Mouse (Mus musculus) CH12.LX (cell line): ENCODE measurements at regions not wholly inside any gene's neighbourhood (a gene's known extent, or its start where the extent isn't known, plus 50 kb on each side); places are given as distances from the start of the nearest gene placed in this dataset.

Source experiments
- DNase-seq: peaks from one replicate; pipeline ENCODE4 v3.0.0-alpha.2; 2013; ENCODE audit errors: extremely low read depth
- H3K27ac ChIP-seq: 2 replicates; pipeline ENCODE4 v1.5.1; 2012; ENCODE audit warnings: low read depth, mild to moderate bottlenecking, control low read depth, moderate library complexity; ENCODE audit not compliant: insufficient read depth
- H3K27me3 ChIP-seq: replicated peaks from 2 replicates; pipeline ENCODE3; 2012; ENCODE audit warnings: inconsistent platforms
- H3K36me3 ChIP-seq, 2 experiments: replicated peaks in 1 of 2; 2 replicates each; pipeline versions ENCODE3 to v1.6.1; 2012; ENCODE audit warnings: inconsistent platforms in 1 of 2, low read length in 1 of 2, mild to moderate bottlenecking in 1 of 2, mixed read lengths in 1 of 2, moderate library complexity in 1 of 2; ENCODE audit not compliant: control insufficient read depth in 1 of 2, insufficient read depth in 1 of 2
- H3K4me1 ChIP-seq, 2 experiments: 2 replicates each; pipeline ENCODE4 v1.6.1; 2012; ENCODE audit warnings: inconsistent platforms in 1 of 2, moderate library complexity in 1 of 2; ENCODE audit not compliant: insufficient read depth in 2 of 2, control insufficient read depth in 1 of 2
- H3K4me2 ChIP-seq: 2 replicates; pipeline ENCODE4 v1.6.1; 2012; ENCODE audit warnings: low read depth, mild to moderate bottlenecking, control low read depth; ENCODE audit not compliant: poor library complexity, insufficient read depth, severe bottlenecking
- H3K4me3 ChIP-seq, 3 experiments: fragments of 150-350 bp in 1 of 3; sonication (generic) in 1 of 3; replicated peaks in 1 of 3; 2 replicates each; pipeline versions ENCODE3 to v1.5.1; 2011 to 2012; ENCODE audit warnings: low read depth in 2 of 3, low read length in 2 of 3, mild to moderate bottlenecking in 2 of 3, moderate library complexity in 2 of 3, control low read depth in 1 of 3, improper control_type of control experiment in 1 of 3, inconsistent platforms in 1 of 3, mixed read lengths in 1 of 3; ENCODE audit not compliant: poor library complexity in 1 of 3
- H3K79me2 ChIP-seq: replicated peaks from 2 replicates; pipeline ENCODE4 v1.6.1; 2012; ENCODE audit warnings: mild to moderate bottlenecking, moderate library complexity; ENCODE audit not compliant: control insufficient read depth, poor library complexity, insufficient read depth, severe bottlenecking; ENCODE audit errors: extremely low read depth
- H3K9ac ChIP-seq: 2 replicates; pipeline ENCODE4 v1.6.1; 2012; ENCODE audit warnings: low read depth, mild to moderate bottlenecking, control low read depth, moderate library complexity; ENCODE audit not compliant: insufficient read depth
- H3K9me3 ChIP-seq: replicated peaks from 2 replicates; pipeline ENCODE3; 2012; ENCODE audit warnings: low read length, inconsistent platforms, mixed read lengths
- CHD1 ChIP-seq: IDR thresholded peaks from 2 replicates; pipeline ENCODE4 v1.6.1; 2012; ENCODE audit warnings: low read depth, low read length, improper control_type of control experiment, inconsistent platforms
- CHD2 ChIP-seq: IDR thresholded peaks from 2 replicates; pipeline ENCODE4 v1.6.1; 2011; ENCODE audit warnings: low read length, improper control_type of control experiment
- CTCF ChIP-seq, 2 experiments: IDR thresholded peaks in 1 of 2; conservative IDR thresholded peaks in 1 of 2; 2 replicates each; pipeline ENCODE4 v1.5.1; 2011 to 2012; ENCODE audit warnings: low read depth in 2 of 2, low read length in 2 of 2, improper control_type of control experiment in 1 of 2, inconsistent platforms in 1 of 2, mild to moderate bottlenecking in 1 of 2, moderate library complexity in 1 of 2
- ELF1 ChIP-seq: IDR thresholded peaks from 2 replicates; pipeline ENCODE4 v1.6.1; 2014; ENCODE audit warnings: low read depth, mild to moderate bottlenecking, inconsistent platforms, low read length, improper control_type of control experiment
- ETS1 ChIP-seq: conservative IDR thresholded peaks from 2 replicates; pipeline ENCODE4 v1.6.1; 2012; ENCODE audit warnings: low read depth, mild to moderate bottlenecking, inconsistent platforms, low read length, improper control_type of control experiment, moderate library complexity
- HCFC1 ChIP-seq: IDR thresholded peaks from 2 replicates; pipeline ENCODE4 v1.6.1; 2012; ENCODE audit warnings: low read depth, mild to moderate bottlenecking, inconsistent platforms, low read length, improper control_type of control experiment
- JUN ChIP-seq: IDR thresholded peaks from 2 replicates; pipeline ENCODE4 v1.6.1; 2011; ENCODE audit warnings: low read depth, mild to moderate bottlenecking, low read length, improper control_type of control experiment, moderate library complexity; ENCODE audit not compliant: insufficient read depth
- MAX ChIP-seq: IDR thresholded peaks from 2 replicates; pipeline ENCODE4 v1.6.1; 2011; ENCODE audit warnings: low read length, improper control_type of control experiment
- MAZ ChIP-seq: IDR thresholded peaks from 2 replicates; pipeline ENCODE4 v1.6.1; 2012; ENCODE audit warnings: low read depth, mild to moderate bottlenecking, inconsistent platforms, low read length, improper control_type of control experiment, moderate library complexity
- MYC ChIP-seq: IDR thresholded peaks from 2 replicates; pipeline ENCODE4 v1.6.1; 2011; ENCODE audit warnings: low read depth, mild to moderate bottlenecking, improper control_type of control experiment, low read length
- NELFE ChIP-seq: IDR thresholded peaks from 2 replicates; pipeline ENCODE4 v1.6.1; 2011; ENCODE audit warnings: low read depth, low read length, improper control_type of control experiment
- NRF1 ChIP-seq: IDR thresholded peaks from 2 replicates; pipeline ENCODE4 v1.6.1; 2014; ENCODE audit warnings: low read depth, mild to moderate bottlenecking, inconsistent platforms, low read length, improper control_type of control experiment, moderate library complexity
- PAX5 ChIP-seq: IDR thresholded peaks from 2 replicates; pipeline ENCODE4 v1.6.1; 2012; ENCODE audit warnings: low read length, inconsistent platforms, mixed read lengths
- POLR2A ChIP-seq: IDR thresholded peaks from 2 replicates; pipeline ENCODE4 v1.6.1; 2011; ENCODE audit warnings: low read depth, mild to moderate bottlenecking, improper control_type of control experiment, low read length
- SMC3 ChIP-seq: IDR thresholded peaks from 2 replicates; pipeline ENCODE4 v1.6.1; 2011; ENCODE audit warnings: low read depth, low read length, improper control_type of control experiment
- UBTF ChIP-seq: IDR thresholded peaks from 2 replicates; pipeline ENCODE4 v1.6.1; 2012; ENCODE audit warnings: low read depth, mild to moderate bottlenecking, inconsistent platforms, low read length, improper control_type of control experiment, moderate library complexity
- ZMIZ1 ChIP-seq: IDR thresholded peaks from 2 replicates; pipeline ENCODE4 v1.6.1; 2012; ENCODE audit warnings: low read depth, mild to moderate bottlenecking, inconsistent platforms, low read length, improper control_type of control experiment
- dilution Hi-C: fragments of 300-500 bp; cut with MboI; formaldehyde crosslinking; loops from 2 replicates; pipeline ENCODE4 v1.14.3; 2020; ENCODE audit warnings: low sequenced_read_pairs; ENCODE audit not compliant: extremely low pct_unique_long_range_greater_than_20kb, extremely low pct_ligation_motif_present
- in situ Hi-C: fragments of 300-500 bp; cut with MboI; formaldehyde crosslinking; loops from 3 replicates; pipeline ENCODE4 v1.14.3; 2019; ENCODE audit warnings: low sequenced_read_pairs, low pct_ligation_motif_present, low pct_unique_long_range_greater_than_20kb, mixed read lengths

DNA sequence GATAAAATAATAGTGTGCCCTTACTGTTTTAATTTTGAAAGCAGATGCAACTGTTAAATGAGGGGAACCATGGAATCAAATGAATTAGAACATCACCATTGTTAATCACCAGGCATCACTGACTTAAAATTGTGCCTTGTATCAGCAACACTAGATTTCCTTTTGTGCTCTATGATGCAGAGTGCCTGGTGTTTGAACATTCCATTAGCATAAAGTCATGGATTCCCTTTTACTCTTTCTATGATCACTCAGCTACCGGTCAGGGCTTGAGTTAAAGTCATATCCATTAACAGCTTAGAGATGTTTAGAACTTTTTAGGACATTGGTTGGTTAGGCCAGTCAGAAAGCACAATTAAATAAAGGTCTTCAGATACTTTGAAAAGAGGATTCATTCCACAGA is 180.3 kb upstream of the Pitrm1 start:
- TF ChIP-seq MAX, result no peak
- TF ChIP-seq NELFE, result no peak
- TF ChIP-seq UBTF, result no peak
- no peak for TF ChIP-seq ETS1
- no peak for TF ChIP-seq SMC3
- no peak for TF ChIP-seq CTCF (conservative IDR thresholded peaks at IDR 0.05 in 1 of 2, IDR thresholded peaks at IDR 0.05 in 1 of 2; ENCODE audit: low read depth in 2 of 2, low read length in 2 of 2)
- no peak for TF ChIP-seq HCFC1
- no peak for TF ChIP-seq PAX5
- Histone ChIP-seq H3K79me2 (no peaks in the 10 kb centered on the region), H3K27ac (no peak overlapping the region), H3K4me1 (no peaks in the 10 kb centered on the region), H3K27me3 (no peaks in the 10 kb centered on the region), H3K9ac (no peak overlapping the region), H3K4me3 (no peak overlapping the region), H3K36me3 (no peaks in the 10 kb centered on the region), H3K4me2 (no peak overlapping the region), H3K9me3 (no peaks in the 10 kb centered on the region)
- dilution Hi-C loops (no loop called here), in situ Hi-C loops (no loop called here)
- DNase-seq, result no peak

DNA sequence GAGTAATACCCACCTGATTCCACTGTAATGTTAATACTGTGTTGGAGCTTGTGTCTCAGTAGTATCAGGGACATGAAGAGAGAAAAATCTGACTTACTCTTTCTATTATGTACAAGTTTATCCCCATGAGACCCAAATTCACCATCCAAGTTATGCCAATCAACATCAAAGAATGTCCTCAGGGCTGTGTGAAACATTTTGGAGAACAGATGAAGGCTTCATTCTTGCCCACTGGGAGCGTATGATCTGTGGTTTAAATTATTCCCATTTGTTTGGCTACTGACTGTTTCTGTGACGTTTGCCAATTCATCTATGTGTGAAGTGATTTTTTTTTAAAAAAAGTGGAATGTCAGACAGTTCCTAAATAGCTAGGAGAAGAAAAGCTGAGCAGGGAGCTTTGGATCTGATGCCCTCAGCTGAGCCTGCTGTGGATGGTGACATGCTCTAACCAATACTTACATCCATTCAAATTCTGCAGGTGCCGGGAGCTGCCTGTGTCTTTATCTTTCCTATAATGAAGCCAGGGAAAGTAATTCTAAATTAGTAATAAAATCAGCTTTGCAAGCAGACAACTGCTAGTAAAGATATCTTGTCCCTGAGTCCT is 173.3 kb upstream of the Pitrm1 start:
- H3K9ac ChIP-seq, result no peak overlapping the region
- H3K4me2 ChIP-seq, result no peak overlapping the region
- no peak overlapping the region for H3K4me3 ChIP-seq
- H3K27ac ChIP-seq, result no peak overlapping the region
- in situ Hi-C loops, result no loop called here
- H3K9me3 ChIP-seq, result no peaks in the 10 kb centered on the region
- no peaks in the 10 kb centered on the region for H3K4me1 ChIP-seq
- DNase-seq, result no peak
- TF ChIP-seq MYC (no peak), MAZ (no peak), NRF1 (no peak), CHD2 (no peak), ELF1 (no peak), MAX (no peak), CTCF (conservative IDR thresholded peaks at IDR 0.05 in 1 of 2, IDR thresholded peaks at IDR 0.05 in 1 of 2; ENCODE audit: low read depth in 2 of 2, low read length in 2 of 2) (no peak), CHD1 (no peak), NELFE (no peak), HCFC1 (no peak), SMC3 (no peak), PAX5 (no peak), JUN (no peak), POLR2A (no peak), ZMIZ1 (no peak)
- TF ChIP-seq, all 38 proteins: peak for 0
- Histone ChIP-seq H3K79me2 (no peaks in the 10 kb centered on the region), H3K36me3 (no peaks in the 10 kb centered on the region), H3K27me3 (no peaks in the 10 kb centered on the region)
- dilution Hi-C loops, result no loop called here
